Mouse (Mus musculus): ENCODE measurements around the gene Capn2. TPM values are rescaled to one million over a fixed set of nuclear protein-coding genes. Genes with fewer than 3 reads are reported as not detected.

Gene Capn2
- polyA plus RNA-seq, 1 experiment, result 33.0 TPM

DNA sequence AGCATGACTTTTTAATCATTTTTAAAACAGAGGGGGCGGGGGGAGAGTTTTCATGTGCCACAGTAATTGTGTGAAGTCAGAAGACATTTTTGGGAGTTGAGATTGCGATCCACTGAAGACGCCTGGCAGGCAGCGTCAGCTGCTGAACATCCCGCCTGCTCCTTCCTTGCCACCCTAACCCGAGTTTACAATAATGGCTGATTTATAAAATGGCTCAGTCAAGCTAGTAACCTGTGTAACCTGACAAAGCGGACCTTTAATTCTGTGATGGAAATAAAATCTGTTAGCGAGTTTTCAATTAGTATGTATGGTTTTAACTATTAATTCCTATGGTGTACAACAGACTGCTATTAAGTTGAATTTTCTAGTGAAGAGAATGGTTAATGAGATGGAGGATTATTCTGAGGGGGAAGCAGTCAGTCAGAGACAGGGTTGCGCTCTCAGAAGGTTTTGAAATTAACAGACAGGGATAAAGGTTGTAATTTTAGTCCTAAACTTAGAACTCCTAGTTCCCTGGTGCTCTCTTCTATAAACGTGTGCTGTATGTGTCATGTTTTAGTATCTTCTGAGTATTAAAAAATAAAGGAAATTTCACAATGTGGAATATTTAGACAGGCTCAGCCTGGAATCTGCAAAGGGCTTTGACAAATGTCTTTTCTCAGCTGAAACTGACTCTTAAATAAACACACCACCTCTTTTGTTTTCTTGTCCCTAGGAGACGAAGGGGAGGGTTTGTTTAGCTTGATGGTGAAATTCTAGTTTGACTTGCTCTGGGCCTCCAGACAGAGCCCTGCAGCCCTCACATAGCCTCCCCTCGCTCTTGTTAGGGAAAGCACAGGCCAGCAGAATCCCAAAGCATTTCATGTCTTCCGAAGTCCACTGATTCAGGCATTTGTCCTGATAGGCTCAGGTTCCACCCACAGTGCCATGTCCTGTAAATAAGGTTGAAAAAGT, 56.8 kb downstream of the Capn2 start:
- TF ChIP-seq CTCF (conservative IDR thresholded peaks at IDR 0.05; ENCODE audit: insufficient read depth, insufficient read length, low read depth, low read length) (no peak), POLR2A (IDR thresholded peaks at IDR 0.05; ENCODE audit: low read depth, low read length) (no peak)
- H3K27me3 ChIP-seq (replicated peaks; ENCODE audit: control insufficient read depth, insufficient read depth, low read length), result no peaks in the 10 kb centered on the region
- 32% methylated on average over 13 of the region's 13 CpGs for WGBS
- peak overlapping the region; percentile 93 for H3K27ac ChIP-seq (ENCODE audit: insufficient read depth, low read depth, low read length)
- DNase-seq, result peak; percentile 64
- peaks cover 12% of the 10 kb centered on the region for H3K36me3 ChIP-seq (ENCODE audit: control insufficient read depth, insufficient read depth, low read length)
- no peak overlapping the region for H3K4me3 ChIP-seq (ENCODE audit: insufficient read depth, low read depth, low read length)
- H3K4me1 ChIP-seq (ENCODE audit: control insufficient read depth, insufficient read depth, low read length), result peaks cover 38% of the 10 kb centered on the region

DNA sequence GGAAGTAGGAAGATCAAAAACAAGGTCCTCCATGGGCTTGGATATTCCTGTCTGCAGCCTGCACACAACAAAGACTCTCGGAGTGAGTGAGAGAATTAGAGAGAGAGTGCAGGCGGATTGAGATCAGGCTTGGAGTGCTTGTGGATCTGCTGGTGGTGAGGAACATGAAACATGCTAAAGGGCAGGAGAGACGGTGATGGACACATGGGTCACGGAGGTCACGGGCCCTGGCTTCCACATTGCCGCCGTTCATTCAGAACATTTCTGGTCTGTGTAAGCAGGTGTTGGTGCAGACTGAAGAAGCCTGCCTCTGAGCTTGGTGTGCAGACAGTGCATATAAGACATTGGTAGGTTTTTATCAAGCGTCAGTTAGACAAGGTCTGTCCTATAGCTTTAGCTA, 58.0 kb downstream of the Capn2 start:
- no peak for DNase-seq
- Histone ChIP-seq H3K4me3 (ENCODE audit: insufficient read depth, low read depth, low read length) (no peak overlapping the region), H3K4me1 (ENCODE audit: control insufficient read depth, insufficient read depth, low read length) (peaks cover 36% of the 10 kb centered on the region), H3K27me3 (replicated peaks; ENCODE audit: control insufficient read depth, insufficient read depth, low read length) (no peaks in the 10 kb centered on the region), H3K36me3 (ENCODE audit: control insufficient read depth, insufficient read depth, low read length) (peaks cover 15% of the 10 kb centered on the region), H3K27ac (ENCODE audit: insufficient read depth, low read depth, low read length) (peak overlapping the region; percentile 93)
- WGBS, result 54% methylated on average over 8 of the region's 8 CpGs
- no peak for TF ChIP-seq CTCF (conservative IDR thresholded peaks at IDR 0.05; ENCODE audit: insufficient read depth, insufficient read length, low read depth, low read length)
- TF ChIP-seq POLR2A (IDR thresholded peaks at IDR 0.05; ENCODE audit: low read depth, low read length), result no peak

DNA sequence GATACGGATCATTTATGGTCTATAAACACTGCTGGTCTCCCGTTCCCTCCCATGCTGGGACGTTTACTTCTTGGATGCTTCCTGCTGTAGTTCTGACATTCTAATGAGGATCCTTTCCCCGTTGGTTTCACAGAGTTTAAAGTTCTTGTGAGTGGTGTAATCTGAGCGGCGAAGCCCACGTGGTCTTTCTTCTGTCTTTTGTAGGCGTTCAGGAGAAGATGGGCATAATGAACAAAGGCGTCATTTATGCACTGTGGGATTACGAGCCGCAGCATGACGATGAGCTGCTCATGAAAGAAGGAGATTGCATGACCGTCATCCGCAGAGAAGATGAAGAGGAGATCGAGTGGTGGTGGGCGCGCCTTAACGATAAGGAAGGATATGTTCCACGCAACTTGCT, 58.9 kb downstream of the Capn2 start:
- WGBS, result 64% methylated on average over 19 of the region's 19 CpGs
- Histone ChIP-seq H3K27me3 (replicated peaks; ENCODE audit: control insufficient read depth, insufficient read depth, low read length) (no peaks in the 10 kb centered on the region), H3K4me3 (ENCODE audit: insufficient read depth, low read depth, low read length) (no peak overlapping the region), H3K27ac (ENCODE audit: insufficient read depth, low read depth, low read length) (peak overlapping the region; percentile 6; the same call in 1 of the 2 replicates), H3K4me1 (ENCODE audit: control insufficient read depth, insufficient read depth, low read length) (peaks cover 38% of the 10 kb centered on the region), H3K36me3 (ENCODE audit: control insufficient read depth, insufficient read depth, low read length) (peaks cover 16% of the 10 kb centered on the region)
- DNase-seq, result no peak
- TF ChIP-seq CTCF (conservative IDR thresholded peaks at IDR 0.05; ENCODE audit: insufficient read depth, insufficient read length, low read depth, low read length) (no peak), POLR2A (IDR thresholded peaks at IDR 0.05; ENCODE audit: low read depth, low read length) (no peak)

DNA sequence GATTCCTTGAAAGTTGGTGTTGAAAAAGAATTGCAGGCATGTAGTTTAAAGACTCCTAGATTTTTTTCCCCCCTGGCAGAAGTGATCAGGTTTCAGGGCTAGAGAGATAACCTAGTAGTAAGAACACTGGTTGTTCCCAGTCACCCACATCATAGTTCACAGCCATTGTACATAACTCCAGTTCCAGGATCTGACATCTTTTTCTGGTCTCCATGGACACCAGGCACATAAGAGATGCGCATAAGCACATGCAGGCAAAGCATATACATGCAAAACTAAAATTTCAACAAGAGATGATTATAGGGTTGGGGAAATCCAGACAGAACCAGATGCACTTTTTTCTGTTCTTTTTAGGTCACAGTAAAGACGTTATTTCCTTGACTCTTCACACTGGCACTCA, 62.3 kb downstream of the Capn2 start:
- no peaks in the 10 kb centered on the region for H3K27me3 ChIP-seq (replicated peaks; ENCODE audit: control insufficient read depth, insufficient read depth, low read length)
- H3K4me1 ChIP-seq (ENCODE audit: control insufficient read depth, insufficient read depth, low read length), result peaks cover 29% of the 10 kb centered on the region
- DNase-seq, result no peak
- H3K4me3 ChIP-seq (ENCODE audit: insufficient read depth, low read depth, low read length), result no peak overlapping the region
- H3K36me3 ChIP-seq (ENCODE audit: control insufficient read depth, insufficient read depth, low read length), result peaks cover 14% of the 10 kb centered on the region
- WGBS, result 69% methylated on average over 2 of the region's 2 CpGs
- H3K27ac ChIP-seq (ENCODE audit: insufficient read depth, low read depth, low read length), result no peak overlapping the region
- TF ChIP-seq POLR2A (IDR thresholded peaks at IDR 0.05; ENCODE audit: low read depth, low read length) (no peak), CTCF (conservative IDR thresholded peaks at IDR 0.05; ENCODE audit: insufficient read depth, insufficient read length, low read depth, low read length) (no peak)

DNA sequence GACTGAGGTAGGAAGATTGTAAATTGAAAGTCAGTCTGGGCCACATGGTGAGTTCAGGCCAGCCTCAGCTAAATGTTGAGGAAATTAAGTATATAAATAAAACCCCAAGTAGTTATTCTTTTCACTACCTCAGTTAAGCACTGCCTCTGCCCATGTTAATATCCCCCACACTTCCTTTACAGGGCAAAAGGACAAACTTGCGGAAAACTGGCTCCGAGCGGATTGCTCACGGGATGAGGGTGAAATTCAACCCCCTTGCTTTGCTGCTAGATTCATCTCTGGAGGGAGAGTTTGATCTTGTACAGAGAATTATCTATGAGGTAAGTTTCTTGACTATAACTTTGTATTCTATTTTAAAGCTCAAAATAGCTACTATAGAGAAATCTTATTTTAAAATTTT, 64.9 kb downstream of the Capn2 start:
- Histone ChIP-seq H3K27me3 (replicated peaks; ENCODE audit: control insufficient read depth, insufficient read depth, low read length) (no peaks in the 10 kb centered on the region), H3K4me1 (ENCODE audit: control insufficient read depth, insufficient read depth, low read length) (peaks cover 15% of the 10 kb centered on the region), H3K4me3 (ENCODE audit: insufficient read depth, low read depth, low read length) (no peak overlapping the region), H3K36me3 (ENCODE audit: control insufficient read depth, insufficient read depth, low read length) (peaks cover 11% of the 10 kb centered on the region), H3K27ac (ENCODE audit: insufficient read depth, low read depth, low read length) (peak overlapping the region; percentile 86)
- no peak for TF ChIP-seq CTCF (conservative IDR thresholded peaks at IDR 0.05; ENCODE audit: insufficient read depth, insufficient read length, low read depth, low read length)
- TF ChIP-seq POLR2A (IDR thresholded peaks at IDR 0.05; ENCODE audit: low read depth, low read length), result no peak
- WGBS, result 17% methylated on average over 4 of the region's 4 CpGs
- DNase-seq, result peak; percentile 66

DNA sequence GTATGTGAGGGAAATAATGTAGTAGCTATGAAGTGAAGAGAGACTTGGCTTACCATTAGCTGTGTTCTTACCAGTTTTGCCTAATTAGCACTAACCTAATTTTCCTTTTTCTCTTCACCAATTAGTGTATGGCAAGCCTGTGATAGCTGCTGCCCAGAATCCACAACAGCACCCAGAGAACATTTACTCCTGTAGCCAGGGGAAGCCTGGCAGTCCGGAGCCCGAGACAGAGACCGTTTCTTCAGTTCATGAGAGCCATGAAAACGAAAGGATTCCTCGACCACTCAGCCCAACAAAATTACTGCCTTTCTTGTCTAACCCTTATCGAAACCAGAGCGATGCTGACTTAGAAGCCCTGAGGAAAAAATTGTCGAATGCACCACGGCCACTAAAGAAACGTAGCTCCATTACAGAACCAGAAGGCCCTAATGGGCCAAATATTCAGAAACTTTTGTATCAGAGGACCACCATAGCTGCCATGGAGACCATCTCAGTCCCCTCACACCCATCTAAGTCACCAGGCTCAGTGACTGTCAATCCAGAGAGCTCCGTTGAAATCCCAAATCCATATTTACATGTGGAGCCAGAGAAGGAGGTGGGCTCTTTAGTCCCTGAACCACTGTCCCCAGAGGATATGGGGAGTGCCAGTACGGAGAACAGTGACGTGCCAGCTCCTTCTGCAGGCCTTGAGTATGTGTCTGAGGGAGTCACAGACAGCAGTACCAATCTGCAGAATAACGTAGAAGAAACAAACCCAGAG, 69.0 kb downstream of the Capn2 start:
- WGBS, result 94% methylated on average over 14 of the region's 14 CpGs
- H3K4me3 ChIP-seq (ENCODE audit: insufficient read depth, low read depth, low read length), result no peak overlapping the region
- H3K27ac ChIP-seq (ENCODE audit: insufficient read depth, low read depth, low read length), result no peak overlapping the region
- DNase-seq, result no peak
- peaks cover 13% of the 10 kb centered on the region for H3K4me1 ChIP-seq (ENCODE audit: control insufficient read depth, insufficient read depth, low read length)
- H3K36me3 ChIP-seq (ENCODE audit: control insufficient read depth, insufficient read depth, low read length), result peaks cover 14% of the 10 kb centered on the region
- H3K27me3 ChIP-seq (replicated peaks; ENCODE audit: control insufficient read depth, insufficient read depth, low read length), result no peaks in the 10 kb centered on the region
- TF ChIP-seq POLR2A (IDR thresholded peaks at IDR 0.05; ENCODE audit: low read depth, low read length) (no peak), CTCF (conservative IDR thresholded peaks at IDR 0.05; ENCODE audit: insufficient read depth, insufficient read length, low read depth, low read length) (no peak)

DNA sequence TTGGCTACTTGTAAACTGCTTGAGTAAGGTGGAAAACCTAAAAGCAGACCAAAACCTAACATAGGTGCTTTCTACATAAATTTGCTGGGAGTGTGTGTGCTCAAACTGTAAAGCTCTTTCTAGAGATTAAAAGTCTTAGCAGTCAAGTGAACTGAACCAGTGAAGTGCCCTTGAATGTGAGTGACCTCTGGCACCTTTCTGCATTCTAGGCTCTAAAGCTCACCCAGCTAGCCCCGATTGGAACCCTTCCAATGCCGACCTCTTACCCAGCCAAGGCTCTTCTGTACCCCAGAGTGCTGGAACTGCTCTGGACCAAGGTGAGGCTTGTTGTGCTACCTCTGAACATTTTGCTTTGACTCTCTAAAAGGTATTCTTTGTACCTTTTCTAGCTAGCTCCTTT, 73.3 kb downstream of the Capn2 start:
- DNase-seq, result peak; percentile 64
- 26% methylated on average over 2 of the region's 2 CpGs for WGBS
- Histone ChIP-seq H3K27me3 (replicated peaks; ENCODE audit: control insufficient read depth, insufficient read depth, low read length) (no peaks in the 10 kb centered on the region), H3K4me1 (ENCODE audit: control insufficient read depth, insufficient read depth, low read length) (peaks cover 19% of the 10 kb centered on the region), H3K4me3 (ENCODE audit: insufficient read depth, low read depth, low read length) (no peak overlapping the region), H3K36me3 (ENCODE audit: control insufficient read depth, insufficient read depth, low read length) (peaks cover 19% of the 10 kb centered on the region), H3K27ac (ENCODE audit: insufficient read depth, low read depth, low read length) (peak overlapping the region; percentile 52; the same call in 1 of the 2 replicates)
- no peak for TF ChIP-seq CTCF (conservative IDR thresholded peaks at IDR 0.05; ENCODE audit: insufficient read depth, insufficient read length, low read depth, low read length)
- TF ChIP-seq POLR2A (IDR thresholded peaks at IDR 0.05; ENCODE audit: low read depth, low read length), result no peak
